Mouse (Mus musculus) A20 (cell line): ENCODE data around the gene Prep.

ENCODE experiments used
- DNase-seq: peaks from one replicate; pipeline ENCODE4 v3.0.0-alpha.2; 2011; ENCODE audit warnings: low read depth, low spot score

Gene Prep

DNA sequence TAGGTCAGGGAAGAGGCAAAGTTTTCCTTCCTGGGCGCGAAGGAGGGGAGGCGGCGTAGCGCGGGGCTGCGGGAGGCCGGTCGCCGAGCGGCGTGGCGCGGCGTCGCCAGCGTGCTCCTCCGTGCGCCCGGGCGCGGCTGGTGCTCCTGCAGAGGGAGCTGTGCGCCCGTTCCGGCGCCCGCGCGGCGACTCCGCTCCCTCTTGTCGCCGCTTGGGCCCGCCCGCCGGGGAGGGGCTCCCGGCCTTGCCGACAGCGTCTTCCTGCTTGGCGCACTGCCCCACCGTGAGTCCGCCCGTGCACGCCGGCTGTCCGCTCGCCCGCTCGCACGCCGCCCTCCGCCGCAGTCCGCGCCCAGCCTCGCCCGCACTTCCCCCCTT lies at the start of gene Prep:
Gene Prep (plus strand): TSS at position 273 of the 378 bp plus-strand sequence.
- DNase-seq, result peak; percentile 91

DNA sequence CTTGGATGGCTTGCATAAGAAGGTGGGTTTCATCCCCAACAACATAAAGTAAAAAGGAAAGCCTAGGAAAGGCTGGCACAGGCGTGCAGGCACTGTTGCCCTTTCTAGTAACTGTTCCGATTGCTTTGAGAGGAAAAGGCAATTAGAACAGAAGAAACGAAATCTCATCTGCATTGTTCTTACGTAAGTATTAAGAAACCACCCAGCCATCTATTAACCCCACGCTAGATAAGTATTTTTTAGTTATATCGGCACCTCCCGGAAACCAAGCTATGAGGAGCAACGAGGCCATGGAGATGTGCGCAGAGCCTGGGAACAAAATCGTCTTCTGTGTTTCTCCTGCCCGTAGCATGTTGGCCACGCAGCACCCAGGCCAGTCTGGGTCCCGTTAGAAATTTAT lies 49.7 kb upstream of the Prep start:
- DNase-seq, result peak; percentile 39

DNA sequence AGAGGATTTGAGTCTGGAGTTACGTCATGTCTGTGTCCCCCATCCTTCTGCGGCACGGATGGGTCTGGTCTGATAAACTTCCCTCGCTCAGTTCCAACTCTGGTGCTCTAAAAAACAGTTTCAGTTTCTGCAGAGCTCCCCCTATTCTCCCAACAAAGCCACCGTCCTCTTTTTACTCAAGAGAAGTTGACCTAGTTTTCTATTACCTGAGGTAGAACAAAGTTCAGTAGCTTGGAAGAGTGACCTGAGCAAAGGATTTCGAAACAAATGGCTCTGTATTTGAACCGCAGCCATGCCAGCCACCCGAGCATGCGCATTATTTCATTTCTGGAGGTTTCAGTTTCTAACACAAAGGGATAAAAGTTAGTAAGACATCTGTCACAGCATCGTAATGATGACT lies 49.2 kb upstream of the Prep start:
- DNase-seq, result peak; percentile 69

DNA sequence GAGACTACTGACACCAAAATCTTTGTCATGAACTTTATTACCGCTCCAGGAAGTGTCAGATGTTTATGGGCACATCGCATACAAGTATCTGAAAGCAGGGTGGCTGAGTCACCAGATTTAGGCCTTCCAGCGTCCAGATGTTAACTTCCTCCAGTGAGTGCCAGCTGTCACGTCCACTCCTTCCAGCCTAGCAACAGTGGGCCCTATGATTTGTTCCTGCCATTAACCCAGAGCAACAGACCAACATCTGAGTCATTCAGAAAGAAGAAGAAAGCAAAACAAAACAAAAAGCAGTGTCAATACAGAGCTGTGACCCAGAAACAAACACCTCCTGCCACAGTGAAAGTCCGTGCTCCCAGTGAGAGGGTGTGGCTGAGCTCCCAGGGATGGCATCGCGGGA lies 47.6 kb upstream of the Prep start:
- peak; percentile 92 for DNase-seq

- no peak for DNase-seq
Observed at GRCm38 (mm10) chr10:45019849-45020248, 47.2 kb upstream of the Prep start.

DNA sequence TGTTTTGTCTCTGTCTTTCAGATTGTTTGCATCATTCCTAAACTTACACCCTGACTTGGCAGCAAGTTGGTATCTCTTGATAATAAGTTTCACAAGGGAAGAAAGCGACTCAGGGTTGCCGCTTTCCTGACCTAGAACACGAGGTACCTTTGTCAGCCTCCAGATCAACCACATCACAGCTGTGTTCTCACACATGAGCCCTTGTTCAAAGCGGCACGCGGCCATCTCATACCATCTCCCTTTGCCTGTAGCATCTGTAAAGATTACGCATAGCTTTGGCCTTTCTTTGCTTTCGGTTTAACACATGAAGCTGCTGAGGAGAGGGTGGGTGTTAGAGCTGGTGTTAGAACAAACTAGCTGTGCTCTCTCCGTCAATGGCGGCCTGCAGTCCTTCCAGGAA lies 46.7 kb upstream of the Prep start:
- DNase-seq, result peak; percentile 83

DNA sequence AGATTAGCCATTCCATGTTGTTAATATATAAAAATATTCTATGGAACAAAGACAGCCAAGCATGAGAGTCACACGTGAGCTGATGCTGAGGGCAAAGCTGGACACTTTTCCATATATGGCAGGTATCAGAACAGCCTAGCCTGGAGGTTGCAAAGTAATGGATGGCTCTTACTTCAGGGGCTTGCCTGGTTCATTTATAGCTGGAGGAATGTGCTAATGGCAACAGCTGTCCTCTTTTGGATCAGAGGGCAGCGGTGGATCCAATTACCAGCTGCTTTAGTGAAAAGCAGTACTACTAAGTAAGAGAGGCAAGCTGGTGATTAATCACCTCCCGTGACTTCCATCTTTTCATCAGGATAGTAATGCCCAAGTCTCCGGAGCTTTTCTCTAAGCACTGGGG lies 41.8 kb upstream of the Prep start:
- DNase-seq, result no peak

- no peak for DNase-seq
Observed at GRCm38 (mm10) chr10:45026935-45027334, 40.1 kb upstream of the Prep start.

DNA sequence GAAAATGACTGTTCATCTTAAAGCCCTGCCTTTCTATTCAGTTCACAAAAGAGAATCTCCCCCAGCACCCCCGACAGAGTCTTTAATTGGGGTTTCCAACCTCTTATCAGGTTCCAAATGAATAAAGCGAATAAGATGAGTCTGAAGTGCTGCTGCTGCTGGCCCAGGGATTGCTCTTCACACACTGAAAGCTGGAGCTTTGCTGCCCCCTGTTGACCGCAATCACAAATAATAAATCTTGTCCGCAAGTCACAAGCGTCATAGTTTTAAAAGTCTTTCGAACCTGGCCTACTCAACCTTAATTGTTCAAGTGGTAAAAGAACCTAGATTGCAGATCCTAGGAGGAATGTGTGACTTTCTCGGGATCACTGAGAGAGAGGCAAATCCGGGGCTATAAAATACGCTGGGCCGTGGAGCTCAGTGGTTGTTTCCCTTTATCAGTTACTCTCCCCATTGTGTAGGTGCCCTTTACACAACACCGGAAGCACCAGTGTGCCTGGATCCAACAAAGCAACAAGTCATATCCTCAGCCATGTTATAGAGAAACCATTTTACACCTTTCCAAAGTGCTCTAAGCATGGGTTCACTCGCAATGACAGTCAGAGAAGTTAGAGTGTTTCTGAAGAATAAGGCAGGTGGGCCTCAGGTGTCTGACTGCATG lies 21.6 kb upstream of the Prep start:
- peak; percentile 80 for DNase-seq

DNA sequence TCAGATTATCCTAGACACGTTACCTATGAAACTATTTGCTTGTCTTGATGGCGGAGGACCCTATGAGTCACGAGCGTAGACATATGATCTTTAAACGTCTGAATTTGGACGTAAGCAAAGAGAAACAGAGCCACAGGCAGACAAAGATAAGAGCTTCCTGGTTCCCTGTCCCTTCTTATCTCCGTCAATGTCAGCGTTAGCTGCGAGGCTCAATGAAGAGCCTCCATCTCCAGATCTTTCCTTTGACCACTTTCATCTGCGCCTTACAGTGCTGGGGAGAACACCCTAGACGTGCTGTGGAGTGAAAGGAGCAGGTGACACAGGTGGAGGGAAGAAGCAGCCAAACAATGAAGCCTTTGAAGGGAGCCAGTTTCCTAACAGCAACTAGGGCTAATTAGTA lies 18.8 kb upstream of the Prep start:
- no peak for DNase-seq

DNA sequence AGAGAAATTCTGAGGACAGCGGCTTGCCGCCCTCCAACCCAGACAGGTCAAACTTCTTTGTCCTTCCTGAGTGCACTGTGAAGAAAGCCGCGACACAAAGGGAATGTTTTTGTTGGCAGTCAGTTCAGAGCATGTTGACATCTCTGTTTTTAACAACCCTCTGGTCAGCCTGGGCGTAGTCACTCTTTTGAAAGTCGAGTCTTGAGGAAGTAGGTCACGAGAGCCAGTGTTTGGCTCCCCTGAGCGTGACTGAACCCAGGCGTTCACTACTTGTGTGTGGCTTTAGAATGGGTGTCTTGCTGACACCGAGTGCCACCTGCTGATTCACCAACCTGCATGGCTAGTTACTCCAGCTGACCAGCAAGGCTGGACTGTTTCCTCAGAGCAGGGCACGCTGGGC lies 18.4 kb upstream of the Prep start:
- DNase-seq, result peak; percentile 74

GRCm38 (mm10) chr10:45051125-45051744 lies 15.8 kb upstream of the Prep start:
- peak; percentile 80 for DNase-seq

GRCm38 (mm10) chr10:45058361-45058760 lies 8.6 kb upstream of the Prep start:
- DNase-seq, result no peak

GRCm38 (mm10) chr10:45060841-45061240 lies 6.2 kb upstream of the Prep start:
- DNase-seq, result no peak

GRCm38 (mm10) chr10:45066131-45066930 lies 672 bp upstream of the Prep start:
- peak; percentile 84 for DNase-seq

- peak; percentile 83 for DNase-seq
Observed at GRCm38 (mm10) chr10:45067436-45067925, 478 bp downstream of the Prep start.

DNA sequence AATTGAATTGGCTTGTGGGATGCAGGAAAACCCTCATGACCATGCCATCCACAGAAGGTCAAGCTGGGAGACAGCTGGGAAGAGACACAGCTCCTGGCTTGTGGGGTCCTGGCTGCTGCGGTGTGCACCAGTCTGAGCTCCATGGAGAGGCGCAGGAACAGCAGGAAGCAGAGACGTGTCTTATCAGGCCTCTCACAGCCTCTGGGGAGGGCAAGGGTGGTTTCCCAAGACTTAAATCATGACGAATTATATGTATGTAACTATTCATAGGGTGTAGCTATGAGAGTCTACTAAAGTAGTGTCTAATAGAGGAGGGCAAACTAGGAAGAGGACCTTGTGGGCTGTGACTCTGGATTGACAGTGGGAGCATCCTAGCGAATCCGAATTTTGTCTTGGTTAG lies 2.6 kb downstream of the Prep start:
- no peak for DNase-seq

- no peak for DNase-seq
Observed at GRCm38 (mm10) chr10:45070362-45070761, 3.4 kb downstream of the Prep start.

GRCm38 (mm10) chr10:45070929-45071813 lies 4.2 kb downstream of the Prep start:
- DNase-seq, result no peak

DNA sequence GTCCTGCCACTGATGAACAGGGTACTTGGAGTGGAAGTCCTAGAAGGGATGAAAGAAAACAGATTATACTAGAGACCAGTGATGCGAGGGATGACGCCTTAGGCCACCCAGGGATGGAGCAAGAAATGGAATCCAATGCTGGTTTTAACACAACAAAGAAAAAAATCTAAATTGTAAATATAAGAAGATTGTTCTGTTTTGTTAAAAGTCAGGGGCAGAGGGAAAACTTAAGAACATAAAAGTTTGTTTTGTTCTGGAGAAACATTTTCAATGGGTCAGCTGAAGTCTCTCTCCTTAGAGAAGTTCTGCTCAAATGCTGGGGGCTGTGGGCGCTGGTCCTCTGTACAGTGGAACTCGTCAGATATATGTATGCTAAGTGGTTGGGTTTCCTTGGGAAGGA lies 5.3 kb downstream of the Prep start:
- DNase-seq, result no peak

DNA sequence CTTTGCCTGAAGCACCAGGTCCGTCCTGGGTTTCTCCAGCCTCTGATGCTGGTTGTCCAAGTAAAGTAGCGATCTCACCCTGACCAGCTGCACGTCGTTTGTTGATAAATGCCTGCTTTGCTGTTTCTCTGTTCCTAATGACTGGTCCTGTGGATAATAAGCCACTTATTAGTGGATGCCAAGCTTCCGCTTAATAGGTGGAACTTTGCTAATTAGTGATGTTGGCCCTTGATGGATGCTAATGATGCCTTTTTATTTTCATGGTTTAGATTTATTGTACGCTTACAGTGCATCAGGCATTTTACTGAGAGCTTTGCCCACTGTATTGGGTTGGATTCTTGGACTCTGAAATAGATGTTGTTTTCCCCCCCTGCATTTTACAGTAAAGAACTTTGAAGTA lies 7.5 kb downstream of the Prep start:
- DNase-seq, result no peak
